Mouse (Mus musculus) myocyte (in vitro differentiated cells): ENCODE measurements at regions not wholly inside any gene's neighbourhood (a gene's known extent, or its start where the extent isn't known, plus 50 kb on each side); places are given as distances from the start of the nearest gene placed in this dataset.

Experiments used
- CEBPB ChIP-seq: IDR thresholded peaks from 2 replicates; pipeline ENCODE4 v1.6.1; 2011; ENCODE audit warnings: mild to moderate bottlenecking, moderate library complexity; ENCODE audit not compliant: poor library complexity, insufficient read depth, severe bottlenecking
- E2F4 ChIP-seq: IDR thresholded peaks from one replicate; pipeline ENCODE4 v1.6.1; 2011; ENCODE audit warnings: mild to moderate bottlenecking, control low read depth, moderate library complexity; ENCODE audit not compliant: insufficient read depth
- MAX ChIP-seq: IDR thresholded peaks from one replicate; pipeline ENCODE4 v1.6.1; 2011; ENCODE audit warnings: low read depth, mild to moderate bottlenecking, control low read depth
- MYOD1 ChIP-seq, 3 experiments: IDR thresholded peaks; one replicate each; pipeline ENCODE4 v1.6.1; 2011; ENCODE audit warnings: control low read depth in 2 of 3, low read depth in 2 of 3, mild to moderate bottlenecking in 2 of 3, moderate library complexity in 1 of 3; ENCODE audit not compliant: insufficient read length in 2 of 3, control insufficient read depth in 1 of 3
- MYOG ChIP-seq, 3 experiments: IDR thresholded peaks; one replicate each; pipeline ENCODE4 v1.6.1; 2011; ENCODE audit warnings: control low read depth in 2 of 3, low read depth in 2 of 3, mild to moderate bottlenecking in 2 of 3; ENCODE audit not compliant: insufficient read length in 2 of 3, control insufficient read depth in 1 of 3, insufficient read depth in 1 of 3
- POLR2A ChIP-seq: IDR thresholded peaks from one replicate; pipeline ENCODE4 v1.6.1; 2011; ENCODE audit warnings: low read depth, mild to moderate bottlenecking, control low read depth, moderate library complexity; ENCODE audit not compliant: insufficient read length
- TCF12 ChIP-seq: IDR thresholded peaks from one replicate; pipeline ENCODE4 v1.6.1; 2011; ENCODE audit warnings: mild to moderate bottlenecking, control low read depth; ENCODE audit not compliant: poor library complexity, insufficient read depth, severe bottlenecking
- TCF3 ChIP-seq: IDR thresholded peaks from one replicate; pipeline ENCODE4 v1.6.1; 2011; ENCODE audit warnings: low read depth, control low read depth; ENCODE audit not compliant: insufficient read length
- USF1 ChIP-seq: IDR thresholded peaks from one replicate; pipeline ENCODE4 v1.6.1; 2011; ENCODE audit warnings: low read depth, mild to moderate bottlenecking, control low read depth, moderate library complexity

- TF ChIP-seq E2F4 (no peak), POLR2A (no peak), TCF12 (no peak), USF1 (no peak), MYOD1 (IDR thresholded peaks at IDR 0.05; ENCODE audit: control insufficient read depth in 1 of 3, insufficient read length in 2 of 3, low read depth in 2 of 3) (no peak), MAX (no peak), TCF3 (no peak), CEBPB (no peak), MYOG (IDR thresholded peaks at IDR 0.05; ENCODE audit: control insufficient read depth in 1 of 3, insufficient read depth in 1 of 3, insufficient read length in 2 of 3, low read depth in 2 of 3) (no peak)
These were observed 126.5 kb upstream of the Tut7 start for GRCm38 (mm10) chr13:59949471-59949870.
